Mouse (Mus musculus) cortical plate, adult 2 months (tissue): ENCODE data around the gene Foxd4.

Experiments used
- CTCF ChIP-seq: fragments of 200-500 bp; IDR thresholded peaks from 2 replicates; pipeline ENCODE4 v1.5.1; 2011; ENCODE audit warnings: mild to moderate bottlenecking, control low read depth, low read length; ENCODE audit not compliant: insufficient read depth; ENCODE audit errors: extremely low read depth
- POLR2A ChIP-seq: fragments of 200-500 bp; IDR thresholded peaks from 2 replicates; pipeline ENCODE4 v1.6.1; 2011; ENCODE audit warnings: mild to moderate bottlenecking, low read length, control low read depth; ENCODE audit not compliant: insufficient read depth; ENCODE audit errors: extremely low read depth

- TF ChIP-seq POLR2A = no peak
- no peak for TF ChIP-seq CTCF
These were observed 36.1 kb upstream of the Foxd4 start for GRCm38 (mm10) chr19:24937084-24937483.
